ENCODE assay signal across 13 mouse cellular contexts in genomic region chr9:55525716-55526115, GRCm38 (mm10). TPM values are rescaled to one million over a fixed set of nuclear protein-coding genes. Genes with fewer than 3 reads are reported as not detected.
DNase-seq lines count a peak whose midpoint lies in the region; ATAC-seq and TF ChIP-seq lines count a peak whose summit lies in the region.
"Had no signal": no experiment of that assay in that cellular context is flagged by ENCODE, and none has a peak within 500 bp of the region (broad histone marks: within the 10 kb centered on the region; RNA-seq: fewer than 3 reads in every experiment).

No protein-coding gene starts in this region.

- peak; percentile 78 for TF ChIP-seq CTCF in liver, adult 2 months (IDR thresholded peaks at IDR 0.05; ENCODE audit: low read depth, low read length)

- WGBS in liver, adult 2 months, result 74% methylated on average over 4 of the region's 4 CpGs
- WGBS in liver, embryonic 12.5 days (ENCODE audit: insufficient replicate concordance), result 46% methylated on average over 4 of the region's 4 CpGs
- 27% methylated on average over 4 of the region's 4 CpGs for WGBS in midbrain, embryonic 11.5 days

- intact Hi-C loops in left cerebral cortex, postnatal 25 days (cut with DNase I), result no loop called here

- H3K9me3 ChIP-seq in liver, embryonic 12.5 days (replicated peaks), result no peaks in the 10 kb centered on the region
- H3K9me3 ChIP-seq in ES-E14 (ENCODE audit: control insufficient read depth, insufficient read depth, low read depth, low read length), result no peaks in the 10 kb centered on the region
- no peaks in the 10 kb centered on the region for H3K9me3 ChIP-seq in midbrain, embryonic 11.5 days (ENCODE audit: control insufficient read depth, low read length)
- H3K9me3 ChIP-seq: limb, embryonic 12.5 days; midbrain, embryonic 15.5 days had no signal

- ATAC-seq in liver, embryonic 12.5 days, result no peak
- ATAC-seq in midbrain, embryonic 11.5 days (ENCODE audit: low FRiP score), result no peak
- ATAC-seq: forebrain, embryonic 14.5 days; midbrain, embryonic 15.5 days had no signal

- H3K36me3 ChIP-seq in liver, adult 2 months (ENCODE audit: control insufficient read depth, insufficient read depth, low read length), result no peaks in the 10 kb centered on the region
- H3K36me3 ChIP-seq in liver, embryonic 12.5 days, result no peaks in the 10 kb centered on the region
- H3K36me3 ChIP-seq in ES-E14 (ENCODE audit: control insufficient read depth, insufficient read depth, low read length, poor library complexity, severe bottlenecking), result no peaks in the 10 kb centered on the region
- H3K36me3 ChIP-seq in midbrain, embryonic 11.5 days (ENCODE audit: control insufficient read depth, insufficient read depth, low read length), result no peaks in the 10 kb centered on the region
- H3K36me3 ChIP-seq: heart, embryonic 12.5 days; limb, embryonic 12.5 days; midbrain, embryonic 15.5 days had no signal

- TF ChIP-seq POLR2A in liver, adult 2 months (IDR thresholded peaks at IDR 0.05; ENCODE audit: extremely low read depth, insufficient read depth, low read length), result no peak

- H3K4me1 ChIP-seq in liver, adult 2 months (ENCODE audit: control insufficient read depth, insufficient read depth, low read length), result no peaks in the 10 kb centered on the region
- H3K4me1 ChIP-seq in liver, embryonic 12.5 days, result no peaks in the 10 kb centered on the region
- H3K4me1 ChIP-seq in ES-E14 (ENCODE audit: control insufficient read depth in 2 of 2, insufficient read depth in 2 of 2, low read length in 2 of 2, poor library complexity in 1 of 2), result no peaks in the 10 kb centered on the region
- no peaks in the 10 kb centered on the region for H3K4me1 ChIP-seq in midbrain, embryonic 11.5 days (ENCODE audit: control insufficient read depth, insufficient read depth, low read length)
- H3K4me1 ChIP-seq: heart, embryonic 12.5 days; limb, embryonic 12.5 days; midbrain, embryonic 15.5 days had no signal

- H3K4me3 ChIP-seq in liver, adult 2 months (ENCODE audit: insufficient read depth, low read depth, low read length), result no peak overlapping the region
- no peak overlapping the region for H3K4me3 ChIP-seq in liver, embryonic 12.5 days
- no peak overlapping the region for H3K4me3 ChIP-seq in ES-E14 (ENCODE audit: insufficient read depth in 1 of 2, low read depth in 1 of 2, low read length in 2 of 2, poor library complexity in 1 of 2, severe bottlenecking in 1 of 2)
- H3K4me3 ChIP-seq in midbrain, embryonic 11.5 days (ENCODE audit: low read depth, low read length), result no peak overlapping the region
- H3K4me3 ChIP-seq: heart, embryonic 12.5 days; limb, embryonic 12.5 days; midbrain, embryonic 15.5 days had no signal

- in situ Hi-C loops in ES-E14 (cut with MboI; ENCODE audit: low sequenced_read_pairs in 2 of 2, unreplicated experiment in 2 of 2), result loop anchor here in 1 of 2 experiments (10.0 kb wide), 1 partner anchor 91 kb away; no protein-coding TSS in a partner anchor

- no peak overlapping the region for H3K9ac ChIP-seq in liver, adult 2 months (ENCODE audit: low read depth, low read length)
- H3K9ac ChIP-seq in liver, embryonic 12.5 days, result no peak overlapping the region
- H3K9ac ChIP-seq in ES-E14 (ENCODE audit: insufficient read depth, low read depth, low read length, poor library complexity, severe bottlenecking), result no peak overlapping the region; the same call in 1 of the 2 replicates
- H3K9ac ChIP-seq in midbrain, embryonic 11.5 days (ENCODE audit: low read length), result no peak overlapping the region
- H3K9ac ChIP-seq: heart, embryonic 12.5 days; limb, embryonic 12.5 days; midbrain, embryonic 15.5 days had no signal

- no peaks in the 10 kb centered on the region for H3K27me3 ChIP-seq in liver, adult 2 months (ENCODE audit: control insufficient read depth, insufficient read depth, low read length)
- peaks cover 7% of the 10 kb centered on the region for H3K27me3 ChIP-seq in liver, embryonic 12.5 days (replicated peaks)
- no peaks in the 10 kb centered on the region for H3K27me3 ChIP-seq in midbrain, embryonic 11.5 days (ENCODE audit: control insufficient read depth, insufficient read depth, low read length)
- H3K27me3 ChIP-seq: heart, embryonic 12.5 days; midbrain, embryonic 15.5 days had no signal

- DNase-seq in liver, adult 2 months (ENCODE audit: extremely low read depth, low read depth, low spot score), result no peak
- DNase-seq in B cell, adult 2 months, result peak; percentile 54 to 58
- DNase-seq in ES-E14 (ENCODE audit: low read depth, low spot score), result no peak
- DNase-seq in induced T-regulatory cell, adult 2 months (ENCODE audit: low read depth), result peak; percentile 61
- no peak for DNase-seq in left cerebral cortex, postnatal 25 days (ENCODE audit: low spot score in 2 of 2)
- no peak for DNase-seq in midbrain, embryonic 11.5 days (ENCODE audit: low spot score, missing footprints)
- DNase-seq: cerebellum, postnatal 36 days; kidney, adult 9 months had no signal

- H3K4me2 ChIP-seq in liver, embryonic 12.5 days, result no peak overlapping the region
- H3K4me2 ChIP-seq in midbrain, embryonic 11.5 days, result no peak overlapping the region
- H3K4me2 ChIP-seq: heart, embryonic 12.5 days; limb, embryonic 12.5 days; midbrain, embryonic 15.5 days had no signal

- no peaks in the 10 kb centered on the region for H3K79me2 ChIP-seq in liver, adult 2 months (ENCODE audit: control insufficient read depth, insufficient read depth, low read length)

- no peak overlapping the region for H3K27ac ChIP-seq in liver, adult 2 months (replicated peaks; ENCODE audit: insufficient read depth, low read depth, low read length)
- no peak overlapping the region for H3K27ac ChIP-seq in liver, embryonic 12.5 days
- no peak overlapping the region for H3K27ac ChIP-seq in ES-E14 (ENCODE audit: insufficient read depth, low read depth, low read length, poor library complexity, severe bottlenecking)
- H3K27ac ChIP-seq in midbrain, embryonic 11.5 days (ENCODE audit: low read depth, low read length), result no peak overlapping the region
- H3K27ac ChIP-seq: limb, embryonic 12.5 days; midbrain, embryonic 15.5 days had no signal

TF ChIP-seq in ES-E14, 5 proteins besides CTCF, POLR2A, EP300 and RAD21:
- TF ChIP-seq ZC3H11A (IDR thresholded peaks at IDR 0.05; ENCODE audit: borderline replicate concordance, low read depth, low read length) (peak; percentile 75; the same call in 1 of the 2 replicates), HCFC1 (IDR thresholded peaks at IDR 0.05; ENCODE audit: borderline replicate concordance, insufficient read depth, low read length) (no peak)

RNA-seq across cellular contexts. Expression of gene Isl2, which starts 12.8 kb away (rescaled TPM):
- total RNA-seq in liver, adult 2 months (2014; rRNA removed), result not detected in 2 replicates
- polyA plus RNA-seq in liver, adult 2 months (2012; rRNA removed), result not detected in 2 replicates
- 0.50 and 1.3 TPM in 2 replicates for polyA plus RNA-seq in liver, embryonic 12.5 days (2016; fragmentation: Nextera tagmentation; extraction: Ambion mirVana)
- total RNA-seq in ES-E14 (2012; rRNA removed), result 0.16 and 0.45 TPM in 2 replicates
- total RNA-seq in left cerebral cortex, postnatal 25 days (2021), result not detected
- polyA plus RNA-seq in midbrain, embryonic 11.5 days (2014; fragmentation: Nextera tagmentation; extraction: Ambion mirVana), result 5.2 and 7.1 TPM in 2 replicates

RNA-seq across cellular contexts. Expression of gene Etfa, which starts 13.7 kb away (rescaled TPM):
- total RNA-seq in liver, adult 2 months (2014; rRNA removed), result 256 and 268 TPM in 2 replicates
- 187 and 220 TPM in 2 replicates for polyA plus RNA-seq in liver, adult 2 months (2012; rRNA removed)
- 164 and 175 TPM in 2 replicates for polyA plus RNA-seq in liver, embryonic 12.5 days (2016; fragmentation: Nextera tagmentation; extraction: Ambion mirVana)
- 20.0 and 34.0 TPM in 2 replicates for total RNA-seq in ES-E14 (2012; rRNA removed)
- 10 to 100 TPM; 42.6 to 45.8 TPM for total RNA-seq in left cerebral cortex, postnatal 25 days (2021)
- polyA plus RNA-seq in midbrain, embryonic 11.5 days (2014; fragmentation: Nextera tagmentation; extraction: Ambion mirVana), result 141 and 149 TPM in 2 replicates

Comparison
In these comparisons a context has a peak if more than half of its experiments do, and no peak if none do; other contexts are left out.
1. DNase-seq: peak in B cell, adult 2 months (2 of 2) and induced T-regulatory cell, adult 2 months (single experiment); none in liver, adult 2 months (single experiment), ES-E14 (single experiment), left cerebral cortex, postnatal 25 days (0 of 2) and midbrain, embryonic 11.5 days (single experiment).